Mouse (Mus musculus) heart, postnatal 10 days (tissue): ENCODE results near the gene Gm5891. TPM values are rescaled to one million over a fixed set of nuclear protein-coding genes. Genes with fewer than 3 reads are reported as not detected.
"Not testable (repeated sequence)": the region's sequence is repeated elsewhere in the genome, so short reads cannot be mapped to it uniquely, and the experiment has no call there.

Source experiments
- DNase-seq, 2 experiments: peaks; one replicate each; pipeline ENCODE4 v3.0.0; 2021
- intact Hi-C: fragments of 180-260 bp; cut with DNase I; formaldehyde crosslinking; loops from one replicate; pipeline ENCODE4 v1.15.1; 2025
- total RNA-seq, 2 experiments: library from RNA; stranded (reverse); gene quantifications; 2 replicates each; pipeline ENCODE4 v1.2.3; 2021

Gm5891 gene
- total RNA-seq = not detected

GRCm38 (mm10) chr7:21921191-21921590, at the start of gene Gm5891:
Gene Gm5891 (minus strand): TSS chr7:21921291.
- intact Hi-C loops = not testable (repeated sequence)

More at GRCm38 (mm10) chr7:21921191-21921590, at the start of gene Gm5891:
- DNase-seq = not testable (repeated sequence)

Other genes starting within 250 kb of the Gm5891 start
- not detected for gene Gm4175, start 159.8 kb downstream of the Gm5891 start, total RNA-seq
- not detected for gene Gm4177, start 124.6 kb downstream of the Gm5891 start, total RNA-seq
- not detected for gene Vmn1r135, start 88.9 kb downstream of the Gm5891 start, total RNA-seq
- gene Gm5725, start 77.0 kb downstream of the Gm5891 start, total RNA-seq = not detected
- not detected for gene Vmn1r137, start 73.3 kb upstream of the Gm5891 start, total RNA-seq
- gene Vmn1r138, start 107.6 kb upstream of the Gm5891 start, total RNA-seq = not detected
- not detected for gene Gm6176, start 135.0 kb upstream of the Gm5891 start, total RNA-seq
- not detected for gene Vmn1r139, start 147.8 kb upstream of the Gm5891 start, total RNA-seq
- not detected for gene Gm16451, start 197.0 kb upstream of the Gm5891 start, total RNA-seq
- gene Gm10666, start 213.4 kb upstream of the Gm5891 start, total RNA-seq = not detected
- not detected for gene Vmn1r142, start 242.7 kb upstream of the Gm5891 start, total RNA-seq